Mouse (Mus musculus): ENCODE results near the gene Elof1. TPM values are rescaled to one million over a fixed set of nuclear protein-coding genes. Genes with fewer than 3 reads are reported as not detected.

Gene Elof1
- polyA plus RNA-seq, 1 experiment, result 130 TPM

GRCm38 (mm10) chr9:22122005-22122404, 5.0 kb upstream of the Elof1 start:
- 55% methylated on average over 3 of the region's 3 CpGs for WGBS
- TF ChIP-seq CTCF (IDR thresholded peaks at IDR 0.05; ENCODE audit: borderline replicate concordance, insufficient read depth, low read depth, low read length), result no peak
- no peak for TF ChIP-seq POLR2A (IDR thresholded peaks at IDR 0.05; ENCODE audit: borderline replicate concordance, insufficient read depth, low read length)
- no peak for DNase-seq
- H3K4me1 ChIP-seq (ENCODE audit: control insufficient read depth, insufficient read depth, low read length), result peaks cover 4% of the 10 kb centered on the region; the same call in 1 of the 2 replicates
- no peaks in the 10 kb centered on the region for H3K27me3 ChIP-seq (ENCODE audit: control insufficient read depth, insufficient read depth, low read length)
- H3K27ac ChIP-seq (ENCODE audit: insufficient read depth, low read length), result no peak overlapping the region
- no peak overlapping the region for H3K4me3 ChIP-seq (replicated peaks; ENCODE audit: insufficient read depth, low read depth, low read length)

- H3K27me3 ChIP-seq (ENCODE audit: control insufficient read depth, insufficient read depth, low read length), result no peaks in the 10 kb centered on the region
- H3K4me1 ChIP-seq (ENCODE audit: control insufficient read depth, insufficient read depth, low read length), result peaks cover 4% of the 10 kb centered on the region; the same call in 1 of the 2 replicates
- no peak overlapping the region for H3K27ac ChIP-seq (ENCODE audit: insufficient read depth, low read length)
- no peak for TF ChIP-seq CTCF (IDR thresholded peaks at IDR 0.05; ENCODE audit: borderline replicate concordance, insufficient read depth, low read depth, low read length)
- no peak overlapping the region for H3K4me3 ChIP-seq (replicated peaks; ENCODE audit: insufficient read depth, low read depth, low read length)
- no peak for DNase-seq
Measured at GRCm38 (mm10) chr9:22121545-22121944, 4.6 kb upstream of the Elof1 start.

GRCm38 (mm10) chr9:22119543-22119942, 2.6 kb upstream of the Elof1 start:
- no peak for DNase-seq
- Histone ChIP-seq H3K27ac (ENCODE audit: insufficient read depth, low read length) (no peak overlapping the region), H3K27me3 (ENCODE audit: control insufficient read depth, insufficient read depth, low read length) (no peaks in the 10 kb centered on the region), H3K4me3 (replicated peaks; ENCODE audit: insufficient read depth, low read depth, low read length) (no peak overlapping the region), H3K4me1 (ENCODE audit: control insufficient read depth, insufficient read depth, low read length) (peaks cover 9% of the 10 kb centered on the region)
- TF ChIP-seq POLR2A (IDR thresholded peaks at IDR 0.05; ENCODE audit: borderline replicate concordance, insufficient read depth, low read length) (no peak), CTCF (IDR thresholded peaks at IDR 0.05; ENCODE audit: borderline replicate concordance, insufficient read depth, low read depth, low read length) (no peak)
- 54% methylated on average over 4 of the region's 4 CpGs for WGBS

GRCm38 (mm10) chr9:22117754-22118456, 933 bp upstream of the Elof1 start:
- no peaks in the 10 kb centered on the region for H3K27me3 ChIP-seq (ENCODE audit: control insufficient read depth, insufficient read depth, low read length)
- peak; percentile 64 to 75 for DNase-seq
- 33% methylated on average over 10 of the region's 10 CpGs for WGBS
- H3K4me1 ChIP-seq (ENCODE audit: control insufficient read depth, insufficient read depth, low read length), result peaks cover 9% of the 10 kb centered on the region
- no peak overlapping the region for H3K27ac ChIP-seq (ENCODE audit: insufficient read depth, low read length)
- peak; percentile 66 for TF ChIP-seq CTCF (IDR thresholded peaks at IDR 0.05; ENCODE audit: borderline replicate concordance, insufficient read depth, low read depth, low read length)
- no peak for TF ChIP-seq POLR2A (IDR thresholded peaks at IDR 0.05; ENCODE audit: borderline replicate concordance, insufficient read depth, low read length)
- peak overlapping the region; percentile 87 for H3K4me3 ChIP-seq (replicated peaks; ENCODE audit: insufficient read depth, low read depth, low read length)

- peak in 1 of 2 experiments; percentile 29 for DNase-seq
- no peak overlapping the region for H3K27ac ChIP-seq (ENCODE audit: insufficient read depth, low read length)
- H3K4me3 ChIP-seq (replicated peaks; ENCODE audit: insufficient read depth, low read depth, low read length), result peak overlapping the region; percentile 87
- 3% methylated on average over 15 of the region's 15 CpGs for WGBS
- TF ChIP-seq CTCF (IDR thresholded peaks at IDR 0.05; ENCODE audit: borderline replicate concordance, insufficient read depth, low read depth, low read length) (no peak), POLR2A (IDR thresholded peaks at IDR 0.05; ENCODE audit: borderline replicate concordance, insufficient read depth, low read length) (no peak)
- no peaks in the 10 kb centered on the region for H3K27me3 ChIP-seq (ENCODE audit: control insufficient read depth, insufficient read depth, low read length)
- peaks cover 9% of the 10 kb centered on the region for H3K4me1 ChIP-seq (ENCODE audit: control insufficient read depth, insufficient read depth, low read length)
Measured at GRCm38 (mm10) chr9:22116086-22116485, 886 bp downstream of the Elof1 start.

- Histone ChIP-seq H3K27me3 (ENCODE audit: control insufficient read depth, insufficient read depth, low read length) (no peaks in the 10 kb centered on the region), H3K4me3 (replicated peaks; ENCODE audit: insufficient read depth, low read depth, low read length) (no peak overlapping the region), H3K4me1 (ENCODE audit: control insufficient read depth, insufficient read depth, low read length) (peaks cover 9% of the 10 kb centered on the region), H3K27ac (ENCODE audit: insufficient read depth, low read length) (no peak overlapping the region)
- TF ChIP-seq CTCF (IDR thresholded peaks at IDR 0.05; ENCODE audit: borderline replicate concordance, insufficient read depth, low read depth, low read length) (no peak), POLR2A (IDR thresholded peaks at IDR 0.05; ENCODE audit: borderline replicate concordance, insufficient read depth, low read length) (no peak)
- DNase-seq, result no peak
- 41% methylated on average over 4 of the region's 4 CpGs for WGBS
Measured at GRCm38 (mm10) chr9:22115635-22116034, 1.3 kb downstream of the Elof1 start.

GRCm38 (mm10) chr9:22108194-22108593, 8.8 kb downstream of the Elof1 start:
- no peak for DNase-seq
- 72% methylated on average over 9 of the region's 9 CpGs for WGBS
- TF ChIP-seq POLR2A (IDR thresholded peaks at IDR 0.05; ENCODE audit: borderline replicate concordance, insufficient read depth, low read length) (no peak), CTCF (IDR thresholded peaks at IDR 0.05; ENCODE audit: borderline replicate concordance, insufficient read depth, low read depth, low read length) (no peak)
- H3K4me3 ChIP-seq (replicated peaks; ENCODE audit: insufficient read depth, low read depth, low read length), result no peak overlapping the region
- no peak overlapping the region for H3K27ac ChIP-seq (ENCODE audit: insufficient read depth, low read length)
- H3K4me1 ChIP-seq (ENCODE audit: control insufficient read depth, insufficient read depth, low read length), result no peaks in the 10 kb centered on the region
- no peaks in the 10 kb centered on the region for H3K27me3 ChIP-seq (ENCODE audit: control insufficient read depth, insufficient read depth, low read length)

GRCm38 (mm10) chr9:22099922-22100321, 17.1 kb downstream of the Elof1 start:
- 7% methylated on average over 18 of the region's 18 CpGs for WGBS
- Histone ChIP-seq H3K4me3 (replicated peaks; ENCODE audit: insufficient read depth, low read depth, low read length) (no peak overlapping the region), H3K27me3 (ENCODE audit: control insufficient read depth, insufficient read depth, low read length) (no peaks in the 10 kb centered on the region; the same call in 1 of the 2 replicates), H3K4me1 (ENCODE audit: control insufficient read depth, insufficient read depth, low read length) (peaks cover 3% of the 10 kb centered on the region; the same call in 1 of the 2 replicates), H3K27ac (ENCODE audit: insufficient read depth, low read length) (no peak overlapping the region)
- DNase-seq, result no peak
- TF ChIP-seq CTCF (IDR thresholded peaks at IDR 0.05; ENCODE audit: borderline replicate concordance, insufficient read depth, low read depth, low read length) (no peak), POLR2A (IDR thresholded peaks at IDR 0.05; ENCODE audit: borderline replicate concordance, insufficient read depth, low read length) (no peak)

All from cerebellum, adult 2 months (tissue).